Mouse (Mus musculus): Measurements from ENCODE around the gene 4930519G04Rik.

4930519G04Rik gene

GRCm38 (mm10) chr5:114853364-114853763 is at the start of gene 4930519G04Rik:
4930519G04Rik (plus strand) TSS chr5:114853664.
- in situ Hi-C loops (cut with MboI, MseI) = loop anchor here (5.0 to 10.0 kb wide), 2 partner anchors 849 to 1511 kb away; partner anchors contain the start of gene Dao (in 1 of the 2)

- in situ Hi-C loops (cut with MboI, MseI) = no loop called here
Observed at GRCm38 (mm10) chr5:114804335-114804734, 49.1 kb upstream of the 4930519G04Rik start.

- in situ Hi-C loops (cut with MboI, MseI) = no loop called here
Observed at GRCm38 (mm10) chr5:114804958-114805357, 48.5 kb upstream of the 4930519G04Rik start.

GRCm38 (mm10) chr5:114805436-114806350 is 47.8 kb upstream of the 4930519G04Rik start:
- in situ Hi-C loops (cut with MboI, MseI) = no loop called here

GRCm38 (mm10) chr5:114806636-114807035 is 46.8 kb upstream of the 4930519G04Rik start:
- in situ Hi-C loops (cut with MboI, MseI) = no loop called here

- in situ Hi-C loops (cut with MboI, MseI) = no loop called here
Observed at GRCm38 (mm10) chr5:114807063-114807462, 46.4 kb upstream of the 4930519G04Rik start.

GRCm38 (mm10) chr5:114807468-114807867 is 46.0 kb upstream of the 4930519G04Rik start:
- in situ Hi-C loops (cut with MboI, MseI) = no loop called here

- in situ Hi-C loops (cut with MboI, MseI) = no loop called here
Observed at GRCm38 (mm10) chr5:114807893-114808292, 45.6 kb upstream of the 4930519G04Rik start.

- in situ Hi-C loops (cut with MboI, MseI) = no loop called here
Observed at GRCm38 (mm10) chr5:114808385-114808784, 45.1 kb upstream of the 4930519G04Rik start.

- in situ Hi-C loops (cut with MboI, MseI) = no loop called here
Observed at GRCm38 (mm10) chr5:114809181-114809756, 44.2 kb upstream of the 4930519G04Rik start.

- in situ Hi-C loops (cut with MboI, MseI) = no loop called here
Observed at GRCm38 (mm10) chr5:114809826-114810225, 43.6 kb upstream of the 4930519G04Rik start.

GRCm38 (mm10) chr5:114813525-114814181 is 39.8 kb upstream of the 4930519G04Rik start:
- in situ Hi-C loops (cut with MboI, MseI) = no loop called here

- in situ Hi-C loops (cut with MboI, MseI) = no loop called here
Observed at GRCm38 (mm10) chr5:114816599-114816998, 36.9 kb upstream of the 4930519G04Rik start.

- in situ Hi-C loops (cut with MboI, MseI) = no loop called here
Observed at GRCm38 (mm10) chr5:114818124-114818523, 35.3 kb upstream of the 4930519G04Rik start.

- in situ Hi-C loops (cut with MboI, MseI) = no loop called here
Observed at GRCm38 (mm10) chr5:114822796-114823688, 30.4 kb upstream of the 4930519G04Rik start, which contains the start of gene 1500011B03Rik. 1500011B03Rik (minus strand) TSS chr5:114823468.

- in situ Hi-C loops (cut with MboI, MseI) = no loop called here
Observed at GRCm38 (mm10) chr5:114824197-114824596, 29.3 kb upstream of the 4930519G04Rik start.

GRCm38 (mm10) chr5:114825978-114826691 is 27.3 kb upstream of the 4930519G04Rik start:
- in situ Hi-C loops (cut with MboI, MseI) = no loop called here

GRCm38 (mm10) chr5:114827427-114827826 is 26.0 kb upstream of the 4930519G04Rik start:
- in situ Hi-C loops (cut with MboI, MseI) = no loop called here

GRCm38 (mm10) chr5:114829740-114830139 is 23.7 kb upstream of the 4930519G04Rik start:
- in situ Hi-C loops (cut with MboI, MseI) = no loop called here

GRCm38 (mm10) chr5:114836886-114837285 is 16.6 kb upstream of the 4930519G04Rik start:
- in situ Hi-C loops (cut with MboI, MseI) = no loop called here
